Mouse (Mus musculus) ES-E14 (cell line): ENCODE data around the gene Hoxa5. TPM values are rescaled to one million over a fixed set of nuclear protein-coding genes. Genes with fewer than 3 reads are reported as not detected.

Experiments
- DNase-seq: peaks from one replicate; pipeline ENCODE4 v3.0.0-alpha.2; 2013; ENCODE audit warnings: low read depth, low spot score
- H3K27ac ChIP-seq: 2 replicates; pipeline ENCODE4 v1.5.1; 2012; ENCODE audit warnings: low read depth, mild to moderate bottlenecking, low read length, moderate library complexity, mixed read lengths; ENCODE audit not compliant: poor library complexity, insufficient read depth, severe bottlenecking
- H3K36me3 ChIP-seq: 2 replicates; pipeline ENCODE4 v1.6.1; 2012; ENCODE audit warnings: mild to moderate bottlenecking, low read length, moderate library complexity, mixed read lengths; ENCODE audit not compliant: control insufficient read depth, poor library complexity, insufficient read depth, severe bottlenecking
- H3K4me1 ChIP-seq, 2 experiments: fragments of 150-350 bp in 1 of 2; sonication (generic) in 1 of 2; 2 replicates each; pipeline ENCODE4 v1.6.1; 2012; ENCODE audit warnings: low read length in 2 of 2, mild to moderate bottlenecking in 1 of 2, mixed read lengths in 1 of 2; ENCODE audit not compliant: control insufficient read depth in 2 of 2, insufficient read depth in 2 of 2, poor library complexity in 1 of 2
- H3K4me3 ChIP-seq, 2 experiments: fragments of 150-350 bp in 1 of 2; sonication (generic) in 1 of 2; 2 replicates each; pipeline ENCODE4 v1.5.1; 2012; ENCODE audit warnings: low read length in 2 of 2, low read depth in 1 of 2, mild to moderate bottlenecking in 1 of 2, mixed read lengths in 1 of 2; ENCODE audit not compliant: insufficient read depth in 1 of 2, poor library complexity in 1 of 2, severe bottlenecking in 1 of 2
- H3K9ac ChIP-seq: 2 replicates; pipeline ENCODE4 v1.6.1; 2012; ENCODE audit warnings: low read depth, mild to moderate bottlenecking, low read length, mixed read lengths; ENCODE audit not compliant: poor library complexity, insufficient read depth, severe bottlenecking
- H3K9me3 ChIP-seq: fragments of 150-350 bp; sonication (generic); 2 replicates; pipeline ENCODE4 v1.6.1; 2012; ENCODE audit warnings: low read depth, mild to moderate bottlenecking, low read length; ENCODE audit not compliant: control insufficient read depth, insufficient read depth
- CHD2 ChIP-seq: IDR thresholded peaks from 2 replicates; pipeline ENCODE4 v1.6.1; 2014; ENCODE audit warnings: mild to moderate bottlenecking, low read depth, low read length, inconsistent platforms
- HCFC1 ChIP-seq: IDR thresholded peaks from 2 replicates; pipeline ENCODE4 v1.6.1; 2012; ENCODE audit warnings: low read length, inconsistent platforms, borderline replicate concordance; ENCODE audit not compliant: insufficient read depth
- MAFK ChIP-seq: IDR thresholded peaks from 2 replicates; pipeline ENCODE4 v1.6.1; 2014; ENCODE audit warnings: mild to moderate bottlenecking, low read depth, low read length, inconsistent platforms; ENCODE audit not compliant: insufficient read depth
- ZC3H11A ChIP-seq: IDR thresholded peaks from 2 replicates; pipeline ENCODE4 v1.6.1; 2012; ENCODE audit warnings: low read depth, mild to moderate bottlenecking, inconsistent platforms, low read length, borderline replicate concordance
- ZNF384 ChIP-seq: IDR thresholded peaks from 2 replicates; pipeline ENCODE4 v1.6.1; 2012; ENCODE audit warnings: low read depth, low read length, inconsistent platforms
- in situ Hi-C, 2 experiments: fragments of 600-800 bp; cut with MboI; formaldehyde crosslinking; loops; one replicate each; pipeline ENCODE4 v1.15.1; 2025; ENCODE audit warnings: low sequenced_read_pairs in 2 of 2, inconsistent platforms in 1 of 2; ENCODE audit not compliant: unreplicated experiment in 2 of 2
- total RNA-seq: library from RNA; depleted of rRNA; stranded (reverse); fragments of 300-350 nt; gene quantifications from 2 replicates; pipeline ENCODE4 v1.2.3, GENCODE M21; 2012

Gene Hoxa5
- total RNA-seq, 1 experiment = 0.49 TPM

DNA sequence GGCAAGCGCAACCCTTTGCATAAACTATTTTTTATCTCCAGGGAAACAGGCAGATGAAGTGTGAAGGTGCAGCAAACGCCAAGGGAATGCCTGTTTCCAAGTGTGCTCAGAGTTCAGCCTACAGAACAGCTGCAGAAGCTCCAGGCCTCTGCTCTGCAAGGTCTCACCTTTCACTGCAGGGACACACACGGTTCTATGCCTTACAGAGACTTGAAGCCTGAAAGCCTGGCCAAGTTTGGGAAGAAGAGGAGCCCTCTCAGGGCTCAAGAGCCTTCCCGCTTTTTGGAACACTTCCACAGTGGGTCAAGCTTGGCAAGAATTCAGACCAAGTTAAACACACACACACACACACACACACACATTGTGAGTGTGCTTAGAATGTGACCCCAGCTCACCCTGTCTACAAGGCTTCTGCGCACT lies 15.2 kb downstream of the Hoxa5 start:
- Histone ChIP-seq H3K9me3 (no peaks in the 10 kb centered on the region), H3K4me1 (peaks cover 0 to 2% of the 10 kb centered on the region in 2 experiments; a peak in 1 of 4 replicates), H3K9ac (no peak overlapping the region), H3K4me3 (no peak overlapping the region), H3K36me3 (no peaks in the 10 kb centered on the region), H3K27ac (no peak overlapping the region)
- in situ Hi-C loops = no loop called here
- TF ChIP-seq ZNF384 (no peak), CHD2 (no peak), HCFC1 (no peak), ZC3H11A (no peak), MAFK (no peak)
- no peak for DNase-seq

DNA sequence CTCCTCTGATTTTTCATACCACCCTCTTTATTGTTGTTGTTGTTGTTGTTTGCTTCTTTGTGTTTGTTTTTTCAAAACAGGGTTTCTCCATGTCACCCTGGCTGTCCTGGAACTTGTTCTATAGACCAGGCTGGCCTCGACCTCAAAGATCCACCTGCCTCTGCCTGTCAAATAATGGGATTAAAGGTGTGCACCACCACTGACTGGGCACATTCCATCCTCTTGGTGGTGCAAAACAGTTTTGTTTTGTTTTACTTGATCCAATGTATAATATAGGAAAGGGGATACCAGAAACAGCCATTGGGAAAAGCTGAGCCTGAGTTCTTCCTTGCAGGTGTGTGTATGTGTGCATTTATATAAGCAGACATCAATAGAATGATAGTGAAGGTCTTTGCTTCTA lies 17.9 kb downstream of the Hoxa5 start:
- Histone ChIP-seq H3K27ac (no peak overlapping the region), H3K36me3 (no peaks in the 10 kb centered on the region), H3K4me1 (peaks cover 0 to 2% of the 10 kb centered on the region in 2 experiments; a peak in 1 of 4 replicates), H3K9ac (no peak overlapping the region), H3K4me3 (no peak overlapping the region), H3K9me3 (no peaks in the 10 kb centered on the region)
- in situ Hi-C loops = no loop called here
- TF ChIP-seq HCFC1 (no peak), ZC3H11A (no peak), CHD2 (no peak), ZNF384 (no peak), MAFK (no peak)
- no peak for DNase-seq

DNA sequence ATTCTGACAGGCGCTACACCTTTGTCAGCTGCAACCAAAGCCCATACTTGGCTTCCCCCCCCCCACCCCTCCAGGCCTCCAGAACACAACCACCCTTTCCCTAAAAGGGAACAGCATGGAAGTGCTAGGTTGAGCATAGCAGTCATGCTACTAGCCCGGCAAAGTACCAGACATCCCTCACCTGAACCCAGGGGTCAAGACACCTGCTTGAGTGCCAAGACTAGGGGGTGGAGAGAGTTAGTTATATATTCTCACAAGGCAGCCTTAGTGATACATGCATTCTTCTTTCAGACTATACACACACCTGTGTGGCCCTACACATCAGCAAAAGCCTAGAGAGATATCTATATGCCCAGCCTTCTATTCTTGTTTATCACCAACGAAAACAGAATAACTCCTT lies 18.6 kb downstream of the Hoxa5 start:
- no peak for TF ChIP-seq CHD2
- no peak for TF ChIP-seq ZC3H11A
- TF ChIP-seq HCFC1 = no peak
- TF ChIP-seq ZNF384 = no peak
- TF ChIP-seq MAFK = no peak
- Histone ChIP-seq H3K4me1 (no peaks in the 10 kb centered on the region), H3K36me3 (no peaks in the 10 kb centered on the region), H3K9me3 (no peaks in the 10 kb centered on the region), H3K9ac (no peak overlapping the region), H3K4me3 (no peak overlapping the region), H3K27ac (no peak overlapping the region)
- in situ Hi-C loops = no loop called here
- no peak for DNase-seq

DNA sequence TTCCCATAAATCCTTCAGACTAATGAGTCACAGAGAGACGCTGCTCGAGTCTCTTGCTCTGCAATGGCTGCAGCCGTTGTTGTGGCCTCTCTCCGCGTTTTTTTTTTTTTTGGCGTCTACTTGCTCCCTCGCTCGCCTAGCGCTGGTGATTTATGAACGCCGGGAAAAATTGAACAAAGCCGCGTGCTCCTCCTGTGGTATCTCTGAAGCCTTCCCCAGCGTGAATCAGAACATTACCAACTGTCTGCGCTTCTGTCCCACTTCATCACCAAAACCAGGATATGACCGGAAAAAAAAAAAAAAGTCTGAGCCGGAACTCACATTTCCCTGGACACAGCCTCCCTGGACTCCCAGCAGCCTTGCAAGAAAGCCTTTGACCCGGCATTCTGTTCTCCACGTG lies 19.2 kb downstream of the Hoxa5 start:
- no peaks in the 10 kb centered on the region for H3K9me3 ChIP-seq
- H3K4me1 ChIP-seq = no peaks in the 10 kb centered on the region
- TF ChIP-seq ZNF384 (peak; percentile 76), ZC3H11A (no peak), HCFC1 (no peak)
- no peaks in the 10 kb centered on the region for H3K36me3 ChIP-seq
- H3K9ac ChIP-seq = no peak overlapping the region
- no peak overlapping the region for H3K4me3 ChIP-seq
- H3K27ac ChIP-seq = no peak overlapping the region
- DNase-seq = no peak
- in situ Hi-C loops = no loop called here

DNA sequence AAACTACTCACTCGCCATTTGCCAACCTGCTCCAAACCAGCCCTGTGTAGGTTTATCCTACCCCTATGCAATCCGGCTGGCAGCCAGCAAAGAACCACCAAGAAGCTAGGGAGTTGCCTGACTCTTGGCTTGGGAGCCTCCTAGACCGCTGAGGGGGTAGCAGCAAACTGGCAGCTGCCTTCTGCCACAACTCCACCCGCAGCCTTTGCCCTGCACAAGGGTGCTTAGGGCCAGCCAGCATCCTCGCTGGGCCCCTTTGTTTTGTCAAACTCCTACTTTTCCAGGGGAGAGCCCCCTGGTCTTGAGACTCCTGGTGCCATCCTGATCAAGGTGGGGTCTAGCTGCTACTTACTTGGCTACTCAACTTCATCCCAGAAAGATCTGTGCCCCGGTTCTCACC lies 19.7 kb downstream of the Hoxa5 start:
- H3K4me3 ChIP-seq = no peak overlapping the region
- no peaks in the 10 kb centered on the region for H3K9me3 ChIP-seq
- H3K4me1 ChIP-seq = no peaks in the 10 kb centered on the region; a peak in 1 of 4 replicates
- H3K27ac ChIP-seq = no peak overlapping the region
- in situ Hi-C loops = no loop called here
- H3K9ac ChIP-seq = no peak overlapping the region
- no peak for DNase-seq
- H3K36me3 ChIP-seq = no peaks in the 10 kb centered on the region
- TF ChIP-seq HCFC1 (no peak), CHD2 (no peak), MAFK (no peak), ZC3H11A (no peak), ZNF384 (no peak)
